Mouse (Mus musculus): ENCODE results near the gene Prrt1.

Gene Prrt1

GRCm38 (mm10) chr17:34648141-34648890, 19.0 kb downstream of the Prrt1 start:
- no peak for DNase-seq (ENCODE audit: extremely low read depth, low read depth, low spot score)

GRCm38 (mm10) chr17:34649106-34649864, 20.0 kb downstream of the Prrt1 start:
- no peak for DNase-seq (ENCODE audit: extremely low read depth, low read depth, low spot score)

DNA sequence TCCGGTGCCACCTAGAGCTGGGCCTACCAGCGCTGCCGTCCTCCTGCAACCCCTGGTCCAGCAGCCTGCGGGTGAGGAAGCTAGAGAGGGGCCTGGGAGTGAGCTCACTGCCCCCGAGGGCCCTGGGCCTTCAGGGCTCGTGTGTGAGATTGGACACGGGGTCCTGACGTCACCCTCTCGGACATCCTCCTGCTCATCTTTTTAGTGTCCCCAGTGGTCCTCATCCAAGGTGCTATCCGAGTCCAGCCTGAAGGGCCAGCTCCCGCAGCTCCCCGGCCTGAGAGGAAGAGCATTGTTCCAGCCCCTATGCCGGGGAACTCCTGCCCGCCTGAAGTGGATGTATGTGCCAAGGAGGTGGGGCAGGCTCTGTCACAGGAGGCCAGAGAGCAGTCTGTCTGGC, 21.4 kb downstream of the Prrt1 start:
- no peak for DNase-seq (ENCODE audit: extremely low read depth, low read depth, low spot score)

- DNase-seq (ENCODE audit: extremely low read depth, low read depth, low spot score), result no peak
These were observed 22.3 kb downstream of the Prrt1 start for GRCm38 (mm10) chr17:34651507-34652221.

DNA sequence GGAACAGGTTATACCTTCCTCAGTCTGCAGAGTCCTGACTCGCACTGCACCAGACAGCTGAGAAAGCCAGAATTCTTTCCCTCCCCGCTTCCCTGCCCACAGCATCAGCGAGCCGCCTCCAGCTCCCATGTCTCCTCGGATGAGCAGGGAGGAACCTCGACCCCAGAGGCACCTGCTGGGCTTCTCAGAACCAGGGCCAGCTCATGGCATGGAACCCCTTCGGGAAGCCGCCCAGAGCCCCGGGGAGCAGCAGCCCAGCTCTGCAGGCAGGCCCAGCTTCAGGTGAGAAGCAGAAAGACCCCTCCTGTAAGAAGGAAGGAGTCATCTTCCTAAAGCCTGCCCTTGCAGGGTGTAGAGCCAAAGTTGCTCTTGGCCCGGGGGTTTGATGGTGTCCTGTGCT, 23.2 kb downstream of the Prrt1 start:
- no peak for DNase-seq (ENCODE audit: extremely low read depth, low read depth, low spot score)

DNA sequence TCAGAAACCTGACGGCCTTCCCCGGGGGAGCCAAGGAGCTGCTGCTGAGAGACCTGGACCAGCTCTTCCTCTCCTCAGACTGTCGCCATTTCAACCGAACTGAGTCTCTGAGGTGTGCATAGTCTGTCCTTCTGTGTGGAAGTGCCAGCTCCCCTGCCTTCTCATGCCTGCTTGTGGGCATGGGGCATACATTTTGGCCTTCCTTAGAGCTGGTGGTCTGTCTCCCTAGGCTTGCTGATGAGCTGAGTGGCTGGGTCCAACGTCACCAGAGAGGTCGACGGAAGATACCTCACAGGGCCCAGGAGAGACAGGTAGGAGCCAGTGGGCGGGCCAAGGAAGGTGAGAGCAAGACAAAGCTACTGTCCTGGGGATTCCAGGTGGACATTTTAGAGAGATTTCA, 23.7 kb downstream of the Prrt1 start:
- DNase-seq (ENCODE audit: extremely low read depth, low read depth, low spot score), result no peak

DNA sequence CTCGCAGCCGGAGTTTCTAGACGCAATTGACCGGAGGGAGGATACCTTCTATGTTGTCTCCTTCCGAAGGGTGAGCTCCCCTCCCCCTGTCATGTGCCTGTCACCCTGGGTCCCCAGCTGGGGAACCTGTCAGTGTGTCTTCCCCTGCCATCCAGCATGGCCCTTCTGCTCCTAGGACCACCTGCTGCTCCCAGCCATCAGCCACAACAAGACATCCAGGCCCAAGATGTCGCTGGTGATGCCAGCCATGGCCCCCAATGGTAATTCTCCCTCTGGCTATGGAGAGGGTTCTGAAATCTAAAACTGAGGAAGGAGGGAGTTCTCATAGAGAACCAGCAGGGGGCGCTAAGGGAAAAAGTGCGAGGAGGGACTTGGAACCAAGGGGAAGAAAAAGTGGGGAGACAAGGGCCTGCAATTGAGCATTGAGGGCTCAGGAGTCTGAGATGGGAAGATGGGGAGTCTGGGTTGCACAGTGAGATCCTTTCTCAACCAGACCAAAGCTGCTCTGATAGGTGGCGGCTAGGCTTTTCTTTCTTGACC, 24.5 kb downstream of the Prrt1 start:
- no peak for DNase-seq (ENCODE audit: extremely low read depth, low read depth, low spot score)

DNA sequence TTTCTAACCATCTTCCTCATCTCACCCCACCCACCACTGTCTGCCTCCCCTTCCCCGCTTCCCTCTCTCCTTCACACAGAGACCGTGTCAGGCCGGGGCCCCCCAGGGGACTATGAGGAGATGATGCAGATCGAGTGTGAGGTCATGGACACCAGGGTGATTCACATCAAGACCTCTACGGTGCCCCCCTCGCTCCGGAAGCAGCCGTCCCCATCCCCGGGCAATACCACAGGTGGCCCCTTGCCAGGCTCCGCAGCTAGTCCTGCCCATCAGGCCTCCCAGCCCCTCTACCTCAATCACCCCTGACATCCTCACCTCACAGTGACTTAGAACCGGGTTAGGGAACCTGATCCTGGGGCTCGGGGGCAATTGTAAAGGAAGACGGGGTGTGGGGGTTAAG, 25.1 kb downstream of the Prrt1 start:
- DNase-seq (ENCODE audit: extremely low read depth, low read depth, low spot score), result no peak

- DNase-seq (ENCODE audit: extremely low read depth, low read depth, low spot score), result no peak
These were observed 25.8 kb downstream of the Prrt1 start for GRCm38 (mm10) chr17:34655160-34655559.

- DNase-seq (ENCODE audit: extremely low read depth, low read depth, low spot score), result no peak
These were observed 26.3 kb downstream of the Prrt1 start for GRCm38 (mm10) chr17:34655581-34655991.

GRCm38 (mm10) chr17:34656666-34657065, 27.3 kb downstream of the Prrt1 start:
- DNase-seq (ENCODE audit: extremely low read depth, low read depth, low spot score), result no peak

GRCm38 (mm10) chr17:34657271-34657670, 27.9 kb downstream of the Prrt1 start:
- no peak for DNase-seq (ENCODE audit: extremely low read depth, low read depth, low spot score)

- DNase-seq (ENCODE audit: extremely low read depth, low read depth, low spot score), result no peak
These were observed 28.8 kb downstream of the Prrt1 start for GRCm38 (mm10) chr17:34658145-34658544.

DNA sequence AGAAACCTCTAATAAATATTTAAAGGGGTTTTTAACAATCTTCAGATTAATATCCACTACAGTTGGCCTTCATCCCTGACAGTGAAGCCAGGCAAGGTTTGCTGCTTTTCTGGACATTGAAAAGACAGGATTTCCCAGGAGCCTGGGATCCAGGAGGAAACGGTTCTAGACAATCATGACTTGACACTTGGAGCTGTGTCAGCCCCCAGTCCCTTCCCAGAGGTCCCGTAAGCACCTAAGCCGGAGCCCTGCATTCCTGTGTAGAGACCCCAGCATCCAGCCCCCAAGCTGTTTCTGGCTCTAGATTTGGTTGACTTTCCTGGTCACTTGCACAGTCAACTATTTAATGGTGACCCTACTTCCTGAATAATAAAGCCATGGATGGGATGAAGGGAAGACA, 29.3 kb downstream of the Prrt1 start:
- DNase-seq (ENCODE audit: extremely low read depth, low read depth, low spot score), result no peak

- no peak for DNase-seq (ENCODE audit: extremely low read depth, low read depth, low spot score)
These were observed 30.0 kb downstream of the Prrt1 start for GRCm38 (mm10) chr17:34659181-34659896.

DNA sequence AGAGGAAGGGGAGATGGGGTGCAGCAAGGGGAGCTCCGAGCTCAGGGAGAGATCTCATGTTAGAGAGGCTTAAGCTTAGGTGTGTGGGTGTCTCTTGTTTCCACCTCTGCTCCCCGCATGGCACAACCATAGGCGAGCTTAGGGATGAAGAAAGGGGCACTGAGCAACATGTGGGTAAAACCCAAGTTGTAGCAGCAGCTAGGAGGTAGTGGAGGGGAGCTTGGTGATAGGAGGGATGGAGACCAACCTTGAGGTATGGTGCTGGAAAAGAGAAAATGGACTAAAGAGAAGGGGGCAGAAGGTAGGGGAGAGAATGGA, 30.5 kb downstream of the Prrt1 start:
- no peak for DNase-seq (ENCODE audit: extremely low read depth, low read depth, low spot score)

- no peak for DNase-seq (ENCODE audit: extremely low read depth, low read depth, low spot score)
These were observed 31.0 kb downstream of the Prrt1 start for GRCm38 (mm10) chr17:34660259-34660820.

GRCm38 (mm10) chr17:34661121-34661591, 31.8 kb downstream of the Prrt1 start:
- DNase-seq (ENCODE audit: extremely low read depth, low read depth, low spot score), result no peak

DNA sequence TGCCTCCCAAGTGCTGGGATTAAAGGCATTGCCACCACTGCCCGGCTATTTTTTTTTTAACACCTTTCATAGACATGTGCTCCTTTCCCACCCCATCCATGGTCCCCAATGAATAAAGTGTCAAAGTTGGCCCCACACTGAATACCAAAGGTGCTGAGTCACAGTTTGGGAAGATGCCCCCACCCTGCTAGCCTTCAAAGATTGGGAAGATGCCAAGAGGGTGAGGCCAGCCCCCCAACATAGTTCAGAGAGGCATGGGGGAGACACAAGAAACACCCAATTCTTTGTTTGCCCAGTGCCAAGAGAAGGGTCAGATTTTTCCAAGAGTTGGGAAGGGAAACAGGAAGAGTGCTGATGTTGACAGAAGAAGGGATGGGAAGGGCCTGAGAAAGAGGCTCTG, 33.1 kb downstream of the Prrt1 start:
- no peak for DNase-seq (ENCODE audit: extremely low read depth, low read depth, low spot score)

DNA sequence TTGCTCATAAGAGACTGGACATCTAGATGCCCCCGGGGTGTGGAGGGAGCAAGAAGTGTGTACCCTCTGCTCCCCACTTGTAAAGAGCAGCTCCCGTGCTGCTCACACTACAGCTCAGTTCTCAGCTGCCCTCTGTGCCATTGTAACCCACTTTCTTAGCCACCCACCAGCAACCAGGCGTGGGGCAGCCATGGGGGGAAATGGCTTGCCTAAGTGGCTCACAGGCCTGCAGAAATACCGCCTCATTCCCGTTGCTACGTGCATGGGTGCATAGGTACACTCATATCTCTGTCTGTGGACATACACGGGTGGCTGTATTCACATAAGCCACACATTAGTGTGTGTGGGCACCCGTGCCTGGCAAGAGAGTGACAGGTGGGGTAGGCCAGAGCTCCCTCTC, 33.6 kb downstream of the Prrt1 start:
- no peak for DNase-seq (ENCODE audit: extremely low read depth, low read depth, low spot score)

DNA sequence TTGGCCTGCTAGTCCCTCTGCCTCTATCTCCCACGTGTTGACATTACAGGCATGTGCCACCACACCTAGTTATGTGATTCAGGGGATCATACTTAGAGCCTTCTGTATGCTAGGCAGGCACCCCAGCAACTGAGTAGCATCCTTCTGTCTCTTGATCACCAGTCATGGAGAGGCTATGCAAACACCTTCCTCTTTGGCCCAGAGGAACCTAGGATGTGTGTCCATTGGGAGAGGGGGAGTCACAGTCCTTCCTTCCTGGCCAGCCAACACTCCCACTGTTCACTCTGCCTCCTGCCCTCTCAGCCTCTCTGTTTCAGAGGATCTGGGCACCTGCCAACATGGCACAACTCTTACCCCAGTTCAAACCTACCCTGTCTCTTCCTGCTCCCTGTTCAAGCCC, 34.2 kb downstream of the Prrt1 start:
- DNase-seq (ENCODE audit: extremely low read depth, low read depth, low spot score), result no peak
